Mouse (Mus musculus) frontal cortex, postnatal 14 days (tissue): ENCODE measurements around the gene Vegfd.

Source experiments
- DNase-seq, 2 experiments: peaks; one replicate each; pipeline ENCODE4 v3.0.0; 2022; ENCODE audit warnings: low spot score in 2 of 2

Gene Vegfd

GRCm38 (mm10) chrX:164373081-164373480 lies at the start of gene Vegfd:
TSS of gene Vegfd (plus strand) at chrX:164373378.
- DNase-seq, result peak; percentile 7 to 21

- no peak for DNase-seq
Measured at GRCm38 (mm10) chrX:164323391-164323913, 49.7 kb upstream of the Vegfd start.

GRCm38 (mm10) chrX:164330351-164330750 lies 42.8 kb upstream of the Vegfd start:
- no peak for DNase-seq

- no peak for DNase-seq
Measured at GRCm38 (mm10) chrX:164330766-164331165, 42.4 kb upstream of the Vegfd start.

- DNase-seq, result no peak
Measured at GRCm38 (mm10) chrX:164338591-164338990, 34.6 kb upstream of the Vegfd start.

- no peak for DNase-seq
Measured at GRCm38 (mm10) chrX:164345359-164345938, 27.7 kb upstream of the Vegfd start.

GRCm38 (mm10) chrX:164348937-164349336 lies 24.2 kb upstream of the Vegfd start:
- no peak for DNase-seq

- no peak for DNase-seq
Measured at GRCm38 (mm10) chrX:164365153-164365865, 7.9 kb upstream of the Vegfd start.

- no peak for DNase-seq
Measured at GRCm38 (mm10) chrX:164370576-164370975, 2.6 kb upstream of the Vegfd start.

GRCm38 (mm10) chrX:164374586-164374985 lies 1.4 kb downstream of the Vegfd start:
- DNase-seq, result no peak

- no peak for DNase-seq
Measured at GRCm38 (mm10) chrX:164379721-164380120, 6.5 kb downstream of the Vegfd start.

GRCm38 (mm10) chrX:164381618-164382408 lies 8.6 kb downstream of the Vegfd start:
- DNase-seq, result peak; percentile 13 to 52

GRCm38 (mm10) chrX:164394091-164394490 lies 20.9 kb downstream of the Vegfd start:
- no peak for DNase-seq

GRCm38 (mm10) chrX:164398456-164398855 lies 25.3 kb downstream of the Vegfd start:
- DNase-seq, result no peak

- no peak for DNase-seq
Measured at GRCm38 (mm10) chrX:164405080-164405649, 32.0 kb downstream of the Vegfd start.

- no peak for DNase-seq
Measured at GRCm38 (mm10) chrX:164406133-164407022, 33.2 kb downstream of the Vegfd start.

- no peak for DNase-seq
Measured at GRCm38 (mm10) chrX:164408301-164408927, 35.2 kb downstream of the Vegfd start.

GRCm38 (mm10) chrX:164410562-164410961 lies 37.4 kb downstream of the Vegfd start:
- DNase-seq, result no peak

GRCm38 (mm10) chrX:164416803-164417202 lies 43.6 kb downstream of the Vegfd start:
- no peak for DNase-seq

- no peak for DNase-seq
Measured at GRCm38 (mm10) chrX:164418008-164418407, 44.8 kb downstream of the Vegfd start.
